Mouse (Mus musculus) T-cell, adult 2 months (primary cell): ENCODE measurements around the gene Rbm6.

Source experiments
- DNase-seq: peaks from one replicate; pipeline ENCODE4 v3.0.0; 2022; ENCODE audit warnings: low spot score

Gene Rbm6

GRCm38 (mm10) chr9:107748063-107748462 lies 125.0 kb downstream of the Rbm6 start:
- DNase-seq, result no peak

GRCm38 (mm10) chr9:107747310-107747709 lies 125.7 kb downstream of the Rbm6 start:
- DNase-seq, result no peak

- DNase-seq, result no peak
These were observed 126.4 kb downstream of the Rbm6 start for GRCm38 (mm10) chr9:107746679-107747078.

GRCm38 (mm10) chr9:107744061-107744460 lies 129.0 kb downstream of the Rbm6 start:
- no peak for DNase-seq

GRCm38 (mm10) chr9:107738841-107739202 lies 134.2 kb downstream of the Rbm6 start:
- DNase-seq, result peak; percentile 30

GRCm38 (mm10) chr9:107738020-107738840 lies 134.8 kb downstream of the Rbm6 start:
- peak; percentile 76 for DNase-seq

GRCm38 (mm10) chr9:107736185-107736485 lies 136.9 kb downstream of the Rbm6 start:
- DNase-seq, result peak; percentile 49

- DNase-seq, result no peak
These were observed 137.5 kb downstream of the Rbm6 start for GRCm38 (mm10) chr9:107735356-107736184.

- DNase-seq, result no peak
These were observed 138.5 kb downstream of the Rbm6 start for GRCm38 (mm10) chr9:107734567-107734971.

- no peak for DNase-seq
These were observed 143.3 kb downstream of the Rbm6 start for GRCm38 (mm10) chr9:107729709-107730108.

GRCm38 (mm10) chr9:107728919-107729670 lies 143.9 kb downstream of the Rbm6 start:
- no peak for DNase-seq

- DNase-seq, result no peak
These were observed 146.0 kb downstream of the Rbm6 start for GRCm38 (mm10) chr9:107727041-107727440.

- no peak for DNase-seq
These were observed 148.2 kb downstream of the Rbm6 start for GRCm38 (mm10) chr9:107724796-107725195.

- peak; percentile 29 for DNase-seq
These were observed 149.1 kb downstream of the Rbm6 start for GRCm38 (mm10) chr9:107723794-107724531.
